Mouse (Mus musculus) liver, embryonic 14.5 days (tissue): ENCODE measurements around the gene Eif3b. TPM values are rescaled to one million over a fixed set of nuclear protein-coding genes. Genes with fewer than 3 reads are reported as not detected.

Experiments
- ATAC-seq: fragments of 200-750 bp; cut with Nextera tagmentation; 2 replicates; pipeline ENCODE4 v1.8.0; 2017; ENCODE audit warnings: moderate number of reproducible peaks, mild to moderate bottlenecking, moderate library complexity; ENCODE audit not compliant: insufficient read depth
- DNase-seq, 3 experiments: peaks; one replicate each; pipeline ENCODE4 v3.0.0-alpha.2; 2012 to 2013; ENCODE audit warnings: low read depth in 3 of 3, low spot score in 3 of 3
- H3K27ac ChIP-seq: fragments of 300-500 bp; sonication (generic); 2 replicates; pipeline ENCODE4 v1.5.1; 2014; ENCODE audit warnings: moderate library complexity, mild to moderate bottlenecking, control low read depth, inconsistent platforms
- H3K27me3 ChIP-seq: fragments of 300-500 bp; sonication (generic); 2 replicates; pipeline ENCODE4 v1.6.1; 2014; ENCODE audit warnings: mild to moderate bottlenecking, low read length, moderate library complexity; ENCODE audit not compliant: control insufficient read depth, insufficient read depth
- H3K36me3 ChIP-seq: fragments of 300-500 bp; sonication (generic); replicated peaks from 2 replicates; pipeline ENCODE4 v1.6.1; 2014; ENCODE audit warnings: low read depth; ENCODE audit not compliant: control insufficient read depth, insufficient read depth
- H3K4me1 ChIP-seq, 2 experiments: fragments of 200-500 bp in 1 of 2; fragments of 300-500 bp in 1 of 2; sonication (generic) in 1 of 2; replicated peaks; 2 replicates each; pipeline ENCODE4 v1.6.1; 2012 to 2014; ENCODE audit warnings: antibody characterized with exemption in 1 of 2, inconsistent platforms in 1 of 2, low read length in 1 of 2; ENCODE audit not compliant: control insufficient read depth in 2 of 2, insufficient read depth in 2 of 2
- H3K4me2 ChIP-seq: fragments of 300-500 bp; sonication (generic); 2 replicates; pipeline ENCODE4 v1.6.1; 2014; ENCODE audit warnings: low read depth, mild to moderate bottlenecking, control low read depth, moderate library complexity
- H3K4me3 ChIP-seq, 2 experiments: fragments of 200-500 bp in 1 of 2; fragments of 300-500 bp in 1 of 2; sonication (generic) in 1 of 2; 2 replicates each; pipeline ENCODE4 v1.5.1; 2012 to 2014; ENCODE audit warnings: low read depth in 2 of 2, low read length in 2 of 2, mild to moderate bottlenecking in 2 of 2, control low read depth in 1 of 2, inconsistent platforms in 1 of 2, moderate library complexity in 1 of 2; ENCODE audit not compliant: insufficient read depth in 1 of 2
- H3K9ac ChIP-seq: fragments of 300-500 bp; sonication (generic); replicated peaks from 2 replicates; pipeline ENCODE4 v1.6.1; 2014; ENCODE audit warnings: mild to moderate bottlenecking, control low read depth, moderate library complexity
- H3K9me3 ChIP-seq: fragments of 300-500 bp; sonication (generic); 2 replicates; pipeline ENCODE4 v1.6.1; 2016; ENCODE audit warnings: low read length, mixed read lengths; ENCODE audit not compliant: control insufficient read depth
- CTCF ChIP-seq: IDR thresholded peaks from 2 replicates; pipeline ENCODE4 v1.5.1; 2016; ENCODE audit warnings: antibody characterized with exemption, low read depth, control low read depth
- EP300 ChIP-seq: IDR thresholded peaks from 2 replicates; pipeline ENCODE4 v1.6.1; 2016; ENCODE audit warnings: antibody characterized with exemption, low read depth
- WGBS: fragments of 180-500 bp; shearing (Covaris S2); extraction: QIAGEN DNeasy Blood & Tissue Kit; methylation state at CpG from one replicate; pipeline ENCODE4 v1.1.7; 2014; ENCODE audit not compliant: insufficient replicate concordance; 5-methylcytosine and 5-hydroxymethylcytosine counted together
- polyA plus RNA-seq, 2 experiments: library from polyadenylated mRNA; depleted of rRNA in 1 of 2; stranded (reverse) in 1 of 2; unstranded in 1 of 2; fragments of >200 nt; fragmentation: Nextera tagmentation in 1 of 2; extraction: Ambion mirVana in 1 of 2; gene quantifications; 2 replicates each; pipeline versions ENCODE4 v1.2.1 to v1.2.3; 2012 to 2014

Gene Eif3b
- polyA plus RNA-seq, 2 experiments, result 85.2 to 86.8 TPM

DNA sequence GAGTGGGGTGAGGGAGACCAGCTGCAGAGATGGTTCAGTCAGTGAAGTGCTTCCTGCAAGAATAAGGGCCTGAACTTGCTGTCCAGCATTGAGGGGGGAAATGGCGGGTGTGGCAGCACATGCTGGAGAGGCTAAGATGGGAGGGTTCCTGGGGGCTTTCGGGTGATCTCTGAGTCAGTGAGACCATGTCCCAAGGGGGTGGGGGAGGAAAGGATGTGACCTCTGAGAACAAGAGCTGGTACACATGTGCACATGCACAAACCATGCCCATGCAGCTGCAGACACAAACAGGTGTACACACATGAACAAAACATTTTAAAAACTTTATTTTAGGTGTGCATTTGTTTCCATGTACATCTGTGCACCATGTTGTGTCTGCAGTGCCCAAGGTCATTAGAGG is 45.4 kb upstream of the Eif3b start:
- no peak for DNase-seq
- Histone ChIP-seq H3K4me2 (no peak overlapping the region), H3K4me3 (no peak overlapping the region), H3K27me3 (no peaks in the 10 kb centered on the region), H3K9me3 (no peaks in the 10 kb centered on the region), H3K9ac (no peak overlapping the region), H3K36me3 (no peaks in the 10 kb centered on the region), H3K4me1 (peaks cover 0 to 27% of the 10 kb centered on the region in 2 experiments; a peak in 2 of 4 replicates), H3K27ac (no peak overlapping the region)
- 68% methylated on average over 2 of the region's 2 CpGs for WGBS
- no peak for ATAC-seq
- TF ChIP-seq EP300 (no peak), CTCF (no peak)

DNA sequence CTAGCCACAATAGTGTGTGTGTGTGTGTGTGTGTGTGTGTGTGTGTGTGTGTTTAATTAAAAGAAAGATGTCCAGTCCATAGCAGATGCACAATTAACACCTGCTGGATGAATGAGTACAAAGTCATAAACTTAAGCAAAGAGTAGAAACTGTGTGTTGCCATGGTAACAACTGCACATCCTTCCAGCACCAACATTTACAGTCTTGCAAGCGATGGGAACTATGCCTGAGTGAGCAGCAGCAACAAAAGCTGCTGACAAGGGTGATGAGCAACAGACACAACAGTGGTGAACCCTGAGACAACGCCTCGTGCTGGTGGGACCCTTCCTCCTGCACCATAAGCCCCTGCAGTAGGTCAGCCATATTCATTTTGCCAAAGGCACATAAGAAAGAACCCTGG is 44.9 kb upstream of the Eif3b start:
- 63% methylated on average over 3 of the region's 3 CpGs for WGBS
- H3K9ac ChIP-seq, result no peak overlapping the region
- no peak for ATAC-seq
- H3K4me2 ChIP-seq, result no peak overlapping the region
- TF ChIP-seq EP300 (no peak), CTCF (no peak)
- no peaks in the 10 kb centered on the region for H3K9me3 ChIP-seq
- H3K36me3 ChIP-seq, result no peaks in the 10 kb centered on the region
- H3K4me1 ChIP-seq, result peaks cover 0 to 22% of the 10 kb centered on the region in 2 experiments; a peak in 2 of 4 replicates
- H3K4me3 ChIP-seq, result no peak overlapping the region
- no peaks in the 10 kb centered on the region for H3K27me3 ChIP-seq
- H3K27ac ChIP-seq, result no peak overlapping the region
- no peak for DNase-seq

DNA sequence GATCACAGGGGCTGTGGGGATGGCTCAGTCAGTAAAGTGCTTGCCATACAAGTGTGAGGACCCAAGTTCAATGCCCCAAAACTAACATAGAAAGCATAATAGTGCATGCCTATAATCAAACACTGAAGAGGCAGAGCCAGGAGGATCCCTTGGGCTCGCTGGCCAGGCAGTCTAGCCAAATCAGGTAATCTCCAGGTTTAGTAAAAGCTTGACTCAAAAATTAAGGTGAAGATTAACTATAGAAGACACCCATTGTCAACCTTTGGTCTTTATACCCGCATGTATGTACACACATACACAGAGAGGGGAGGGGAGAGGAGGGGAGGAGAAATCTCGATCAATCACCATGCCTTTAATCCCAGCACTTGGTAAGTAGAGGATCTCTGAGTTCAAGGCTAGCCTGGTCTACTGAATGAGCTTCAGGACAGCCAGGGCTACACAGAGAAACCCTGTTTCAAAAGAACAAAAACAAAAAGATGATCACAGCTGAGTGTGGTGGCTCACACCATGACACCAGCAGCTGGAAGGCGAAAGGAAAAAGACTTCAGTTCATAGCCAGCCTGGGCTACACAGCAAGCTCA is 43.8 kb upstream of the Eif3b start:
- no peak for DNase-seq
- Histone ChIP-seq H3K9me3 (no peaks in the 10 kb centered on the region), H3K4me1 (peaks cover 0 to 12% of the 10 kb centered on the region in 2 experiments; a peak in 2 of 4 replicates), H3K4me3 (no peak overlapping the region), H3K4me2 (no peak overlapping the region), H3K9ac (no peak overlapping the region), H3K27ac (no peak overlapping the region), H3K27me3 (no peaks in the 10 kb centered on the region), H3K36me3 (no peaks in the 10 kb centered on the region)
- 52% methylated on average over 4 of the region's 4 CpGs for WGBS
- ATAC-seq, result no peak
- no peak for TF ChIP-seq EP300
- no peak for TF ChIP-seq CTCF

DNA sequence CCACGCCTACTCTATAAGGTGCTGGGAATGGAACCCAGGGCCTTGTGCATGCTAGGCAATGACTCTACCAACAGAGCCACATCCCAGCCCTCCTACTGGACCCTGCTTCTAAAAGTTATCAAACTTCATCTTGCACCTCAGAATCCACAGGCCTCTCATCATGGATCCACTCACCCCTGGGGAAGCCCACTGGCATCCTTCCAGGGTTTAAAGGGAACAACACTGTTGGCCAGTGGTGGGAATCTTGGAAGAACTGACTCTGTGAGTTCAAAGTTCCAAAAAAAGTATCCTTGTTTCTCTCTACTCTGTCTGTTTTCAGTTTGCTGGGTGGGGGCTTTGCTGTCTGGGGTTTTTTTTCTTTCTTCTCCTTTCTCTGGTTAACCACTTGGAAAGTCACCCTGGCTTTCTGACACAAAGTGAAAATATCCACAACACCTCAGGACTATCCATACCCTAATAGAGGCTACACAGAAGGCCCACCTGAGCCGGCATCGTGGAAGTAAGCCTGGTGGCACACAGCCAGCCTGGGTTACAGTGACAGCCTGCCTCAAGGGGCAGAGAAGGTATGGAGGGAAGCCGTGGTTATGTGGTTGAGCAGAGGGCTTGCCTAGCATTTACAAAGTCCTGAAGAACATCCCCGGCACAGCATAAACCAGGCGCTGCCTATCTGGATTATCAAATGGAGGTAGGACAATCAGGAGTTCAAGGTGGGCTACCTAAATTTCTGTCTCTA is 40.8 kb upstream of the Eif3b start:
- Histone ChIP-seq H3K9ac (no peak overlapping the region), H3K36me3 (no peaks in the 10 kb centered on the region), H3K4me1 (no peaks in the 10 kb centered on the region), H3K9me3 (no peaks in the 10 kb centered on the region), H3K27ac (no peak overlapping the region), H3K27me3 (no peaks in the 10 kb centered on the region), H3K4me2 (no peak overlapping the region), H3K4me3 (no peak overlapping the region)
- TF ChIP-seq CTCF, result no peak
- TF ChIP-seq EP300, result no peak
- no peak for ATAC-seq
- 59% methylated on average over 6 of the region's 6 CpGs for WGBS
- DNase-seq, result no peak

DNA sequence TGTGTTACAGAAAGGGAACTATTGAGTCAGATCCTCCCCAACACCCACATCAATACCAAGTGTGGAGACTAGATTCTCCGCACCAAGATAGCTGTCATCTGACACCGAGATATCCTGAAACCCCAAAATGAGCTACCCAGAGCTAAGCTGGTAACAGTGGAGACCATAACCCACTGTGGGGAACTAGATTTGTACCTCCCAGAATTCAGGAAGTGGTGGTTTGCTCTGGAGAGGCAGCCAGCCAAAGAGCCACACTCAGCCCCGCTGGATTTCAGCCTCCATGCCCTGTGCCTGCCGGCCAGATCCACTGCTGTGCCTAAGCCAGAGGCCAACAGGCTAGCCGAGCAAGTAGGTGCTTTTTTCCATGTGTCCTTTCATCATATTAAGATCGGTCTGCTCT is 39.8 kb upstream of the Eif3b start:
- WGBS, result 22% methylated on average over 6 of the region's 6 CpGs
- Histone ChIP-seq H3K4me1 (peaks cover 0 to 3% of the 10 kb centered on the region in 2 experiments; a peak in 1 of 4 replicates), H3K9ac (no peak overlapping the region), H3K4me3 (no peak overlapping the region), H3K9me3 (no peaks in the 10 kb centered on the region), H3K36me3 (no peaks in the 10 kb centered on the region), H3K27me3 (no peaks in the 10 kb centered on the region), H3K27ac (no peak overlapping the region), H3K4me2 (no peak overlapping the region)
- TF ChIP-seq CTCF, result no peak
- TF ChIP-seq EP300, result no peak
- no peak for ATAC-seq
- DNase-seq, result no peak
